Mouse (Mus musculus) neural tube, embryonic 14.5 days (tissue): ENCODE measurements at regions not wholly inside any gene's neighbourhood (a gene's known extent, or its start where the extent isn't known, plus 50 kb on each side); places are given as distances from the start of the nearest gene placed in this dataset.

Experiments used
- ATAC-seq: fragments of 200-750 bp; cut with Nextera tagmentation; 2 replicates; pipeline ENCODE4 v1.8.0; 2017; ENCODE audit warnings: low read depth, mild to moderate bottlenecking, moderate TSS enrichment, moderate library complexity
- H3K27ac ChIP-seq: fragments of 300-500 bp; sonication (generic); 2 replicates; pipeline ENCODE4 v1.5.1; 2014; ENCODE audit warnings: low read depth, mild to moderate bottlenecking, control low read depth, low read length, moderate library complexity, mixed read lengths
- H3K27me3 ChIP-seq: fragments of 300-500 bp; sonication (generic); 2 replicates; pipeline ENCODE4 v1.6.1; 2014; ENCODE audit warnings: low read length; ENCODE audit not compliant: control insufficient read depth, insufficient read depth
- H3K36me3 ChIP-seq: fragments of 300-500 bp; sonication (generic); 2 replicates; pipeline ENCODE4 v1.6.1; 2014; ENCODE audit warnings: low read length, mixed read lengths; ENCODE audit not compliant: control insufficient read depth, insufficient read depth
- H3K4me1 ChIP-seq: fragments of 300-500 bp; sonication (generic); 2 replicates; pipeline ENCODE4 v1.6.1; 2014; ENCODE audit warnings: low read length; ENCODE audit not compliant: control insufficient read depth, insufficient read depth
- H3K4me2 ChIP-seq: fragments of 300-500 bp; sonication (generic); 2 replicates; pipeline ENCODE4 v1.6.1; 2014; ENCODE audit warnings: mild to moderate bottlenecking, low read depth, low read length, control low read depth
- H3K4me3 ChIP-seq: fragments of 300-500 bp; sonication (generic); 2 replicates; pipeline ENCODE4 v1.5.1; 2014; ENCODE audit warnings: low read depth, low read length, control low read depth, mixed read lengths
- H3K9ac ChIP-seq: fragments of 300-500 bp; sonication (generic); replicated peaks from 2 replicates; pipeline ENCODE4 v1.6.1; 2014; ENCODE audit warnings: low read depth, mild to moderate bottlenecking, control low read depth, low read length, mixed read lengths
- H3K9me3 ChIP-seq: fragments of 300-500 bp; sonication (generic); 2 replicates; pipeline ENCODE4 v1.6.1; 2016; ENCODE audit warnings: low read length; ENCODE audit not compliant: control insufficient read depth
- WGBS: fragments of 180-500 bp; shearing (Covaris S2); extraction: QIAGEN DNeasy Blood & Tissue Kit; methylation state at CpG from one replicate; pipeline ENCODE4 v1.1.7; 2014; 5-methylcytosine and 5-hydroxymethylcytosine counted together

- Histone ChIP-seq H3K4me2 (no peak overlapping the region), H3K36me3 (no peaks in the 10 kb centered on the region), H3K4me3 (no peak overlapping the region), H3K4me1 (no peaks in the 10 kb centered on the region), H3K9ac (no peak overlapping the region), H3K27me3 (no peaks in the 10 kb centered on the region), H3K27ac (no peak overlapping the region), H3K9me3 (no peaks in the 10 kb centered on the region)
- no peak for ATAC-seq
- WGBS, result 90% methylated on average over 1 of the region's 1 CpGs
Observed at GRCm38 (mm10) chr12:59770980-59771379, 551.5 kb upstream of the Fbxo33 start.

DNA sequence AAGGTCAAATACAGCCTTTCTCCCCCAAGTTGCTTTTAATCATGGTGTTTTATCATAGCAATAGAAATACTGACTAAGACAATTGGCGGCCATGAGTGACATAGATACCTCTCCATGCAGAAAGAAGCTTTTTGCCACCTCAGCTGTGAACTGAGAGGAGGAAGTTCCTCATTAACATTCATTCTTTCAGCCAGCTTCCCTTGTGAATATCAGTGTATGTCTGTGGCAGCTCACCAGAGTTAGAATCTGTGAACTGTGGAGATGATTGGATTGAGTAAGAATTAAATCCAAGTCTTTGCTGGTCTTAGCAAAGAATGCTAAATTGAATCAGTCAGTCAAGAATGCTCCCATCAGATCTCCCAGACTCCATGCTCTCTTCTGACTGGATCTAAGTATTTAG lies 542.7 kb upstream of the Fbxo33 start:
- H3K36me3 ChIP-seq, result no peaks in the 10 kb centered on the region
- WGBS, result 94% methylated on average over 1 of the region's 1 CpGs
- ATAC-seq, result no peak

GRCm38 (mm10) chr12:59744768-59745167 lies 525.2 kb upstream of the Fbxo33 start:
- 87% methylated on average over 2 of the region's 2 CpGs for WGBS

More for the DNA sequence above, 542.7 kb upstream of the Fbxo33 start:
- no peaks in the 10 kb centered on the region for H3K9me3 ChIP-seq
- H3K27ac ChIP-seq, result no peak overlapping the region
- H3K9ac ChIP-seq, result no peak overlapping the region
- no peaks in the 10 kb centered on the region for H3K27me3 ChIP-seq
- no peaks in the 10 kb centered on the region for H3K4me1 ChIP-seq
- no peak overlapping the region for H3K4me2 ChIP-seq
- no peak overlapping the region for H3K4me3 ChIP-seq

DNA sequence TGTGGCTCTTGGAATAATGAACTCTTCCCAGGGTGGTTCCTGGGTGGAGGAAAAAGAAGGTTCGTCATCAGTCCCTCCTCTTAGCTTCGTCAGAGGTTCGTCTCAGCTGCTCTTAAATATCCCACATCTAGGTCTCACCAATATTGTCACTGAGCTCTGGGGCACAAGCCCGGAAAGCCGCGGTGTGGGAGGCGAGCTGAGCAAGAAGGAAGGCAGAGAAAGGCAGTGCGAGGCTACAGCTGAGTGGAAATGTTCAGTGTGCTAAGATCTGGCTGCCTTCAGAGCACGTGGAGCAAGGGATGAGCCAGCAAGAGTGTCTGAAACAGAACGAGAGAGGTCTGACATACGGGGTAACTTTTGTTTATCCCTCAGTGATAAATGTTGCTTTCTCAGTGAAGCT lies 523.7 kb upstream of the Fbxo33 start:
- no peak overlapping the region for H3K27ac ChIP-seq
- no peak overlapping the region for H3K9ac ChIP-seq
- 84% methylated on average over 11 of the region's 11 CpGs for WGBS
- H3K9me3 ChIP-seq, result no peaks in the 10 kb centered on the region
- H3K27me3 ChIP-seq, result no peaks in the 10 kb centered on the region
- H3K4me3 ChIP-seq, result no peak overlapping the region
- H3K36me3 ChIP-seq, result no peaks in the 10 kb centered on the region
- H3K4me1 ChIP-seq, result no peaks in the 10 kb centered on the region
- no peak for ATAC-seq
- H3K4me2 ChIP-seq, result no peak overlapping the region

More at GRCm38 (mm10) chr12:59744768-59745167, 525.2 kb upstream of the Fbxo33 start:
- Histone ChIP-seq H3K27me3 (no peaks in the 10 kb centered on the region), H3K9ac (no peak overlapping the region), H3K27ac (no peak overlapping the region), H3K4me1 (no peaks in the 10 kb centered on the region), H3K4me3 (no peak overlapping the region), H3K9me3 (no peaks in the 10 kb centered on the region), H3K4me2 (no peak overlapping the region), H3K36me3 (no peaks in the 10 kb centered on the region)
- ATAC-seq, result no peak

GRCm38 (mm10) chr12:59724951-59725350 lies 505.4 kb upstream of the Fbxo33 start:
- Histone ChIP-seq H3K4me1 (no peaks in the 10 kb centered on the region), H3K27ac (no peak overlapping the region), H3K4me2 (no peak overlapping the region), H3K36me3 (no peaks in the 10 kb centered on the region), H3K9me3 (no peaks in the 10 kb centered on the region), H3K9ac (no peak overlapping the region), H3K27me3 (no peaks in the 10 kb centered on the region), H3K4me3 (no peak overlapping the region)
- WGBS, result 86% methylated on average over 1 of the region's 1 CpGs
- no peak for ATAC-seq

GRCm38 (mm10) chr12:59722471-59723182 lies 503.1 kb upstream of the Fbxo33 start:
- Histone ChIP-seq H3K4me1 (no peaks in the 10 kb centered on the region), H3K9ac (no peak overlapping the region), H3K9me3 (no peaks in the 10 kb centered on the region), H3K4me2 (no peak overlapping the region), H3K27me3 (no peaks in the 10 kb centered on the region), H3K4me3 (no peak overlapping the region), H3K27ac (no peak overlapping the region), H3K36me3 (no peaks in the 10 kb centered on the region)
- 76% methylated on average over 6 of the region's 6 CpGs for WGBS
- ATAC-seq, result no peak

DNA sequence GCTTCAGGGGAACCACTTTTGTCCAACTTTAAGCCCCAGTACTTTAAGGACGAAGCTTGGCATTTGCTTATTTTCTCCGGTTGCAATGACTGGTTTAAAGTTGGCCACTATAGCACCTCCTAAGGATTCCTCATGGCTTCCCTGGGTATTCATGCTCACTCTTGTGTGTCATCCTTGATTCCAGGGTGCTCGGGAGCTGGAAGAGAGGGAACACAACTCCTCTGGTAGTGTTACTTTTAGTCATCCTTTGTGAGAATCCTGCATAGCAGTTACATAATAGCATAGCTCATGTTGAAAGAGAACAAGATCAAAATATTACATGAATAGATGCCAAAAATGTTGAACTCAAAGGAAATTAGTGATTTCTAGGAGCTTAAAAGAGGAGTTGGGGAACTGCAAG lies 493.7 kb upstream of the Fbxo33 start:
- Histone ChIP-seq H3K27me3 (no peaks in the 10 kb centered on the region), H3K36me3 (no peaks in the 10 kb centered on the region), H3K4me2 (no peak overlapping the region), H3K4me3 (no peak overlapping the region), H3K9me3 (no peaks in the 10 kb centered on the region), H3K9ac (no peak overlapping the region), H3K27ac (no peak overlapping the region), H3K4me1 (no peaks in the 10 kb centered on the region)
- 85% methylated on average over 3 of the region's 3 CpGs for WGBS
- no peak for ATAC-seq

GRCm38 (mm10) chr12:59683235-59683634 lies 463.7 kb upstream of the Fbxo33 start:
- no peaks in the 10 kb centered on the region for H3K27me3 ChIP-seq
- WGBS, result 90% methylated on average over 2 of the region's 2 CpGs
- ATAC-seq, result no peak
- no peaks in the 10 kb centered on the region for H3K4me1 ChIP-seq
- H3K27ac ChIP-seq, result no peak overlapping the region
- H3K4me3 ChIP-seq, result no peak overlapping the region
- H3K36me3 ChIP-seq, result no peaks in the 10 kb centered on the region
- no peak overlapping the region for H3K9ac ChIP-seq
- H3K4me2 ChIP-seq, result no peak overlapping the region
- no peaks in the 10 kb centered on the region for H3K9me3 ChIP-seq

GRCm38 (mm10) chr12:59663161-59663560 lies 443.6 kb upstream of the Fbxo33 start:
- no peaks in the 10 kb centered on the region for H3K36me3 ChIP-seq
- H3K4me3 ChIP-seq, result no peak overlapping the region
- H3K9ac ChIP-seq, result no peak overlapping the region
- no peak overlapping the region for H3K27ac ChIP-seq
- no peaks in the 10 kb centered on the region for H3K27me3 ChIP-seq
- H3K4me2 ChIP-seq, result no peak overlapping the region
- no peaks in the 10 kb centered on the region for H3K4me1 ChIP-seq
- ATAC-seq, result no peak
- no peaks in the 10 kb centered on the region for H3K9me3 ChIP-seq
